Mouse (Mus musculus) B cell, adult 2 months (primary cell): ENCODE measurements at regions not wholly inside any gene's neighbourhood (a gene's known extent, or its start where the extent isn't known, plus 50 kb on each side); places are given as distances from the start of the nearest gene placed in this dataset.
A peak's percentile ranks its signal among the peaks of the same experiment; 100 is the strongest.

Experiments
- DNase-seq, 2 experiments: peaks; one replicate each; pipeline ENCODE4 v3.0.0; 2022

GRCm38 (mm10) chr13:35079685-35080084 is 52.8 kb upstream of the Eci2 start:
- no peak for DNase-seq

GRCm38 (mm10) chr13:35085386-35085785 is 58.5 kb upstream of the Eci2 start:
- DNase-seq = peak in 1 of 2 experiments; percentile 3

GRCm38 (mm10) chr13:35087246-35088040 is 60.5 kb upstream of the Eci2 start:
- DNase-seq = no peak

- DNase-seq = no peak
These were observed 64.3 kb upstream of the Eci2 start for GRCm38 (mm10) chr13:35091155-35091554.

GRCm38 (mm10) chr13:35119782-35120181 is 92.9 kb upstream of the Eci2 start:
- no peak for DNase-seq

GRCm38 (mm10) chr13:35129475-35129874 is 102.6 kb upstream of the Eci2 start:
- DNase-seq = no peak

- DNase-seq = peak; percentile 67 to 74
These were observed 104.6 kb upstream of the Eci2 start for GRCm38 (mm10) chr13:35131272-35132185.

- DNase-seq = no peak
These were observed 124.7 kb upstream of the Eci2 start for GRCm38 (mm10) chr13:35151629-35152028.

GRCm38 (mm10) chr13:35159456-35159855 is 132.6 kb upstream of the Eci2 start:
- no peak for DNase-seq

- DNase-seq = no peak
These were observed 133.9 kb upstream of the Eci2 start for GRCm38 (mm10) chr13:35160767-35161166.

GRCm38 (mm10) chr13:35166080-35166479 is 139.2 kb upstream of the Eci2 start:
- no peak for DNase-seq

- DNase-seq = no peak
These were observed 140.1 kb upstream of the Eci2 start for GRCm38 (mm10) chr13:35166831-35167541.

GRCm38 (mm10) chr13:35171562-35172254 is 144.8 kb upstream of the Eci2 start:
- no peak for DNase-seq

- DNase-seq = no peak
These were observed 146.6 kb upstream of the Eci2 start for GRCm38 (mm10) chr13:35173522-35173921.

- DNase-seq = no peak
These were observed 148.7 kb upstream of the Eci2 start for GRCm38 (mm10) chr13:35175587-35175986.

GRCm38 (mm10) chr13:35177305-35177704 is 150.4 kb upstream of the Eci2 start:
- DNase-seq = no peak

GRCm38 (mm10) chr13:35189028-35189711 is 162.3 kb upstream of the Eci2 start:
- DNase-seq = peak; percentile 73 to 75

- DNase-seq = no peak
These were observed 175.2 kb upstream of the Eci2 start for GRCm38 (mm10) chr13:35202069-35202468.

- DNase-seq = peak in 1 of 2 experiments; percentile 6
These were observed 181.4 kb upstream of the Eci2 start for GRCm38 (mm10) chr13:35208319-35208718.

GRCm38 (mm10) chr13:35209551-35209950 is 182.7 kb upstream of the Eci2 start:
- peak; percentile 42 to 43 for DNase-seq

GRCm38 (mm10) chr13:35211834-35212233 is 184.9 kb upstream of the Eci2 start:
- no peak for DNase-seq

GRCm38 (mm10) chr13:35212276-35212675 is 185.4 kb upstream of the Eci2 start:
- no peak for DNase-seq
